Mouse (Mus musculus) frontal cortex, adult 2 months (tissue): ENCODE measurements at regions not wholly inside any gene's neighbourhood (a gene's known extent, or its start where the extent isn't known, plus 50 kb on each side); places are given as distances from the start of the nearest gene placed in this dataset.

Source experiments
- DNase-seq, 2 experiments: peaks; one replicate each; pipeline ENCODE4 v3.0.0; 2022; ENCODE audit warnings: low spot score in 1 of 2; ENCODE audit errors: extremely low spot score in 1 of 2

DNA sequence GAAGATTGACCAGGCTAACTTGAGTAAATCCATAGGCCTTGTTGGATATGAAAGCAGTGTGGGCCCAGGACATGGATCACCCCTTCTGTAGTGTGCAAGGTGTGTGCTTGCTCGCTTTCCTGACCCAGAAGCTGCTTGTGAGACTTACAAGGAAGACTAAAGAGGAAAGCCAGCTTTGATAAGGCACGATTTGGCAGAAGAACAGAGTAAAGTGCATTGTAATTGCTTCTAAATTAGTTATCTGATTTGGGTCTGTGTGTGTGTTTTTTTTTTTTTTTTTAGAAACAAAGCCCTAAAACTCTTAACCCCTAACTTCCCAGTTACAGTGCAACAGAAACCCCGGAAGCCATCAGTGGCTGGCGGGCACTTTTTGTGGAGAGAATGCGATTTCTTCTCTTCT lies 283.2 kb downstream of the Pten start:
- no peak for DNase-seq

DNA sequence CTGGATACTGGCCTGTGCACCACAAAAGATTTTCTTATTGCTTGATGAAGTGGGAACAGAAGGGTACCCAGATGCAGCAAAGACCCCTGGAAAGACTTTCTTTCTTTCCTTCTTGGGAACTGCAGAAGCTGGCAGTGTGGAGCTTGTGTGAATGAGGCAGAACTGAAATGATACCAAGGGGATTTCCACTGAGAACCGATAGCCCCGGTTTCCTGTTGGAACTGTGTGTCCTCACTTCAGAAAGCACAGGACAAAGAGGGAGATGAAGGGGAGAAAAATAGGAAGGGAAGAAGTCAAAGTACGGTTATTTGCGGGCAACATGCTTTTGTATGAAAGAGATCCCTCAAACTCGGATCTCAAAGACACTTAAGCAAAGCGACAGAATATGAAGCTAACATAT lies 283.7 kb downstream of the Pten start:
- DNase-seq = no peak

GRCm38 (mm10) chr19:33042760-33043159 lies 285.5 kb downstream of the Pten start:
- no peak for DNase-seq

GRCm38 (mm10) chr19:33043696-33044095 lies 286.4 kb downstream of the Pten start:
- no peak for DNase-seq

- no peak for DNase-seq
Observed at GRCm38 (mm10) chr19:33048754-33049442, 291.6 kb downstream of the Pten start.

DNA sequence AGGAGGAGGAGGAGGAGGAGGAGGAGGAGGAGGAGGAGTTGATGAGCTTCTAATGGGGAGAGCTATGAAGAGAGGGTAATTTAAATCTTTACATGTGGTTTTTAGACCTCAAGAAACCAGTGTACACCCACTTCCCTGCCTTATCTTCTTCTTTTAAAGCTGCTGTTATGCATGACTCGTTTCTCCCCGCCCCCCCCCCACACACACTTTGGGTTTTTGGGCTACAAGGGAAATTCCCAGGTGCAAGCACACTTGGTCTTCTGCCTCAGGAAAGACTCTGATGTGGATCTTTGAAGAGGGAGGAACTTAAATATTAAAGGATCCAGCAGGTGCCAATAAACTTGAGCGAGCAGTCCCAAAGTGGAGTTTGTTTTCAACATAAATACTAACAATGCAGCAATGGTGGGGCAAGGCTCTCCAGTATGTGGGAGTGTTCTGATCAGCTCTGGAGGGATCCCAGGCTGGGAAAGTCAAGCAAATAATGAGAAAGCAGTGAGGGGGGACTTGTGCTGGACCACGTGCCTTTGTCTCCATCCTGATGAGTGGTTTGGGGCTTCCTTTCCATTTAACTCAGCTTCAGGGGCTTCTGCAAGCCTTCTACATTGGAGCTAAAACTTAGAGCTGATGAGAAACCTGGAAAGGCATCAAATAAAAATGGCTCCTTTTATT lies 296.0 kb downstream of the Pten start:
- DNase-seq = no peak

DNA sequence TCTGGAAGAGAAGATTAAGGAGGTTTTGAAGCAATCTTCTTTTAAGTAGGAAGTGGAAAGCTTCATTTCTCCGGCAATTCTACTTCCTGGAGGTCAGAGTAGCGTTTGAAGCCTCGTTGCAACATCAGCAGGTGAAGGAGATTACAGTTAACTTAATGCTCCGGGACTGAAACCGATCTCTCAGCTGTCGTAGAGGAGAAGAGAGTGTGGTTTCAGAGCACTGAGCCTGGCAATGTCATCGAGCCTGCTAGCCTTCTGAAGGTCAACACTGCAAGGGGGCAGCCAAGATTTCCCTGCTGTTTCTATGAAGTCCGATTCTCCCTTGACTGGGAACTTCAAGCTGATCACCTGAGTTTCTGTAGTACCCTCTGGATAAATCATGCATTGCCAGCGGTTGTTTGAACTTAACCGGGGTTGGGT lies 299.1 kb downstream of the Pten start:
- no peak for DNase-seq

DNA sequence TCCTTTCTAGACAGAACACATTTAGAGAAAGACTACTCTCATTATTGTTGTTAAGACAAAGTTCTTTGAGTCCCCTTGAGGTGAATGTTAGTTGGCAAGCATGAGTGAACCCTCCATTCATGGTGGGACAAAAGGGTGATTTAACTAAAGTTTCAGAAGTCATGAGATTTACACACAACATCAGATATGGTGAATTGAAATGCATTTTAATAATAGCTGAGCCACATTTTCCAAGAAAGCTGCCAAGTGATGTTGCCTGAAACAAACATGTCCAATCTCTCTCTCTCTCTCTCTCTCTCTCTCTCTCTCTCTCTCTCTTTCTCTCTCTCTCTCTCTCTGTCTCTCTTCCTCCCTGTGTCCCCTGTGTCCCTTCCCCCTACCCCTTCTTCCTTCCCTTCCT lies 303.7 kb downstream of the Pten start:
- no peak for DNase-seq

DNA sequence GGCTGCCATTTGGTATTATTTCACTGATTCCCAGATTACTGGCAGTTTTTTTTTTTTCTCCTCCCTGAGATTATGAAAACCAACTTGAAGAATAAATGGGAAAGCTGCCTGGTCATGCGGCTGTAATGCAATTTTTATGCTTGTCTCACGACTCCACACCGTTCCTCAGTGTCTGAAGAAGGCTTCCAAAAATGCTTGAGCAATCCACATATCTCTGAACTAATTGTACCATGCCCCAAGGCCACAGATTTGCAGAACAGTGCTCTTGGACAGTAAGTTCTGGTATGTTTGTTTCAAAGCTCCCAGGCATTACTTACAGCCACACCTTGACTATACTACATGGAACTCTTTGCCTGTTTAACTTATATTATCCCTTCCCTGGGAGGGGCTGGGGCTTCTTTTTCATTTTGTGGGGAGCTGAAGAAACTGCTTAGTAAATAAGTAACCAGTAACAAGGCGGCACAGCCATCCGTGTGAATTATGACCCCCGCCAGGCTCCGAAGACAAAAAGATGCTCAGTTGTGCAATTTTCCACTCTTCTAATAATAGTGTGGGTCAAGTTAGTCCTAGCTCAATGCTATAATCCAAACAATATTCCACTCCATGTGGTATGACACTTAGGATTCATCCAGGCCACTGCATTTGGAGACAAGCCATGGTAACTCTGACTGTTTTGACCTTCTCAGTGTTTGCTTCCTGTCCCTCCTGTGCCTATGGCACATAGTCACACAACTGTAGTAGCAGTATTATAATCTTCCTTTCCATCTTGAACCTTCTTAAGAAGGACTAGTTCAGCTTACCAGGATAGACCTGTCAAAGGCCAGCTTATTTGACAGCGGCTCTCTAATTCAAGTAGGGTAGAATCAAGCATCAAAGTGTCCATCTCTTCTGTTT lies 305.1 kb downstream of the Pten start:
- DNase-seq = no peak

GRCm38 (mm10) chr19:33065274-33066200 lies 308.2 kb downstream of the Pten start:
- peak in 1 of 2 experiments; percentile 9 for DNase-seq

GRCm38 (mm10) chr19:33068351-33068955 lies 311.2 kb downstream of the Pten start:
- DNase-seq = no peak

GRCm38 (mm10) chr19:33069761-33070160 lies 312.5 kb downstream of the Pten start:
- DNase-seq = no peak

DNA sequence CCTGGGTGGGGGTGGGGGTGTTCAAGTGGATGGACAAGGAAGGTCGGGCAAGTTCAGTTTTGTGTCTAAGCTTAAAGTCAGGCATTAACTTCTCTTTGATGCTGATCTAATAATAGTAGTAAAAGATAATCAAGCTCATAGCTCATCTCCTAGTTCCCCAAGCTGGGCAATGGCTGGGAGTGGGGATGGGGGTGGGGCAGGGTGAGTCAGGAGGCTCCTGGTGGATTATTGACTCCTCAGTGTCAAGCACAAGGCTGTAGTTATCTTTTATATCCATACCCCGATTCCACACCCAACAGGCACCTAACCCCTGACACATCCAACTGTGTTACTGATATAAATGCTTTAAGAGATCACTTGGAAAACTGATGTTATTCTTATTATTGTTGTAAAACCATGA lies 315.0 kb downstream of the Pten start:
- no peak for DNase-seq

DNA sequence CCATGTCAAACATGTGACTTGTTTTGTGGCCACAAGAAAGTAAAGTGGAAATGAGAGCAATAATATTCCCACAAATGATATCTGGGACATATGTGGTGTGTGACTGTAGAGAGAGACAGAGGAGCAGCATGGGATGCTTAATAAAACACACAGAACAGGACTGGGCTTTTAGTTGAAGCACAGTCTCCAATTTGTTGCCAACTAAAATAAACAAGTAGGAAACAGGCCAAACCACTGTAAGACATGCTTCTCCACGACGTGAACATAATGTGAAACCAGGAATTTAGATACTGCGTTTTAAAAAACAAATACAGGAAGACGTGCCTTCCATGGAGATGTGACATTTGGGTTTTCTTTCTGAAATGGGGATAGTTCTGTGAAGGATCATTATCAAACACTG lies 317.2 kb downstream of the Rnls start:
- no peak for DNase-seq

DNA sequence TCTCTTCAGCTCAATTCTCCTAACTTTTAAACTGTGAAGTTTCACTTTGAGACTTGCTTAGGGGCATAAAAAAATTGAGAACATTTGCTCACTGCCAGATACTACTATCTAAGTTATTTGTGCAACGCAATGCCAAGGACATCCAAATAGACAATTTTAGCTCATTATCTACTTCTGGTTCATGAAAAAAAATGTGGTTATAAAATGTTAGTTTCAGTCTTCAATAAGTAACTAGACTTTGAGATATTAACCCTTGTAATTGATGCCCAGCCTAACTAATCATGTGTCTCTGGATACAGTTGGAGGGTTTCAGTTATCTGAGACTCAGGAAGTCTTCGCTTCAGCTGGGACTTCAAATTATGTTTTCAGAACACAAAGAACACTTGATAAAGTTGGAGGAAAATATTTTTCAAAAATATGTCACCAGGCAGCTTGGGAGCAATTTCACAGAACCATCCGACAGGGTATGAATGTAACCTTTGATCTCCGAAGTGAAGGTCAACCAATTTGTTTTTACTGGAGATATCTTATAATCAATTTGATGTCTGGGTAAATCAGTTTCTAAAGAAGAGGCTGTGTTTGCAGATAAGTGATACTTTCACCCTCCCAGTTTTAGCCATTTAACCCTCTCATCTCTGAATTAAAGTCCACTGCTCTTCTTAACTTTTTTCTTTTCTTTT lies 313.3 kb downstream of the Rnls start:
- DNase-seq = no peak

- DNase-seq = no peak
Observed at GRCm38 (mm10) chr19:33079959-33080358, 312.1 kb downstream of the Rnls start.

DNA sequence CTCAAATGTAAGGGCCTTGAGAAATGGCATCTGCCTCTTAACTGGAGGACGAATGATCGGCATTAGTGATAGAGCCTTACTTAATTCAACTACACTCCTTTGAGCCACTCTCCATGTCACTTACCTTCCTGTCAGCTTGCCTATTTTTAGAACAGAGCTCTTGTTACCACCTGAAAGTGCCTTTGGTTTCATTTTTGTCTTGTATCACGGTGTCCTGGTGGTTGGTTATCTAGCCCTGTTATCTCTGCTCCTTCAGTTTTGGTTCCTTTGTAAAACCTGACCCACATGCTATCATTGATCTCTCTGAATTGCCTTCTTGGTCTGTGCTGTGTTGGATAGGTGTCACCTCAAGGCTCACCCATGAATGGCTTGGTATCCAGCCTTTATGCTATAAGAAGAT lies 310.6 kb downstream of the Rnls start:
- DNase-seq = no peak

DNA sequence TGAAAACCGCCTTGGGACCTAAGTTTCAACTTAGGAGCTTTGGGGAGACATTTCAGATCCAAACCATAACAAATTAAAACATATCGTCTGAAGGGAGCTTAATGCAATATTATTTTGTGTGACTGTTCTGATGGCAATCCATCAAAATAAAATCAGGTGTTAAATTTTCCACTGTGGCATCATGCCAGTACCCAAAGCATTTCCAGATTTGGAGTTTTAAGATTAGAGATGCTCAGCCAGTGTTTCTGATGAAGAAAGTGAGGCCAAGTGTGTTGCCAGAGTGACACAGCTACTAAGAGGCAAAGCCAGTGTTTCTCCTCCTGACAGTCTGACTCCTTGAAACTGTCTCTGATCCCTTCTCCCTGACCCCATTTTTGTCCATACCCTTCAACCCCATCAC lies 308.7 kb downstream of the Rnls start:
- DNase-seq = no peak

GRCm38 (mm10) chr19:33084683-33085082 lies 307.4 kb downstream of the Rnls start:
- no peak for DNase-seq
